Mouse (Mus musculus): Measurements from ENCODE around the gene Tead4. TPM values are rescaled to one million over a fixed set of nuclear protein-coding genes. Genes with fewer than 3 reads are reported as not detected.

Gene Tead4
- 0.64 and 0.74 TPM in 2 replicates for polyA plus RNA-seq (2015; fragmentation: Nextera tagmentation; extraction: Ambion mirVana)

GRCm38 (mm10) chr6:128300134-128301001, at the start of gene Tead4:
TSS of gene Tead4 (minus strand) at chr6:128300823.

Other genes with a start within 250 kb of the Tead4 start
- 65.7 and 70.7 TPM in 2 replicates for gene Tspan9, start 157.2 kb downstream of the Tead4 start, polyA plus RNA-seq (2015; fragmentation: Nextera tagmentation; extraction: Ambion mirVana)
- gene Tulp3, start 55.0 kb upstream of the Tead4 start, polyA plus RNA-seq (2015; fragmentation: Nextera tagmentation; extraction: Ambion mirVana), result 17.0 and 20.1 TPM in 2 replicates
- gene Rhno1, start 62.1 kb upstream of the Tead4 start, polyA plus RNA-seq (2015; fragmentation: Nextera tagmentation; extraction: Ambion mirVana), result 48.6 and 51.2 TPM in 2 replicates
- gene Foxm1, start 62.1 kb upstream of the Tead4 start, polyA plus RNA-seq (2015; fragmentation: Nextera tagmentation; extraction: Ambion mirVana), result 3.3 and 3.7 TPM in 2 replicates
- 0.47 and 0.85 TPM in 2 replicates for gene Tex52, start 74.6 kb upstream of the Tead4 start, polyA plus RNA-seq (2015; fragmentation: Nextera tagmentation; extraction: Ambion mirVana)
- gene Gm44596, start 74.7 kb upstream of the Tead4 start, polyA plus RNA-seq (2015; fragmentation: Nextera tagmentation; extraction: Ambion mirVana), result not detected in 2 replicates
- 12.0 and 16.8 TPM in 2 replicates for gene Nrip2, start 98.5 kb upstream of the Tead4 start, polyA plus RNA-seq (2015; fragmentation: Nextera tagmentation; extraction: Ambion mirVana)
- 30.7 and 35.2 TPM in 2 replicates for gene Itfg2, start 124.1 kb upstream of the Tead4 start, polyA plus RNA-seq (2015; fragmentation: Nextera tagmentation; extraction: Ambion mirVana)
- 209 and 224 TPM in 2 replicates for gene Fkbp4, start 137.9 kb upstream of the Tead4 start, polyA plus RNA-seq (2015; fragmentation: Nextera tagmentation; extraction: Ambion mirVana)
- 0.30 and 0.57 TPM in 2 replicates for gene Pzp, start 225.9 kb upstream of the Tead4 start, polyA plus RNA-seq (2015; fragmentation: Nextera tagmentation; extraction: Ambion mirVana)